Mouse (Mus musculus) heart, embryonic 15.5 days (tissue): ENCODE results near the gene Gm29797. TPM values are rescaled to one million over a fixed set of nuclear protein-coding genes. Genes with fewer than 3 reads are reported as not detected.
A peak's percentile ranks its signal among the peaks of the same experiment; 100 is the strongest.

Source experiments
- ATAC-seq: fragments of 200-750 bp; cut with Nextera tagmentation; replicated peaks from 2 replicates; pipeline ENCODE4 v1.8.0; 2017; ENCODE audit warnings: low read depth, moderate TSS enrichment; ENCODE audit not compliant: insufficient number of reproducible peaks, insufficient read depth, low FRiP score
- H3K27ac ChIP-seq: fragments of 300-500 bp; sonication (generic); 2 replicates; pipeline ENCODE4 v1.5.1; 2015; ENCODE audit warnings: mild to moderate bottlenecking, inconsistent platforms
- H3K27me3 ChIP-seq: fragments of 300-500 bp; sonication (generic); 2 replicates; pipeline ENCODE4 v1.6.1; 2015; ENCODE audit warnings: inconsistent platforms
- H3K36me3 ChIP-seq: fragments of 300-500 bp; sonication (generic); 2 replicates; pipeline ENCODE4 v1.6.1; 2015; ENCODE audit warnings: mild to moderate bottlenecking, inconsistent platforms
- H3K4me1 ChIP-seq: fragments of 300-500 bp; sonication (generic); replicated peaks from 2 replicates; pipeline ENCODE4 v1.6.1; 2015; ENCODE audit warnings: inconsistent platforms
- H3K4me2 ChIP-seq: fragments of 300-500 bp; sonication (generic); 2 replicates; pipeline ENCODE4 v1.6.1; 2015; ENCODE audit warnings: inconsistent platforms, mild to moderate bottlenecking, moderate library complexity
- H3K4me3 ChIP-seq: fragments of 300-500 bp; sonication (generic); 2 replicates; pipeline ENCODE4 v1.5.1; 2015; ENCODE audit warnings: mild to moderate bottlenecking, inconsistent platforms
- H3K9ac ChIP-seq: fragments of 300-500 bp; sonication (generic); 2 replicates; pipeline ENCODE4 v1.6.1; 2015; ENCODE audit warnings: mild to moderate bottlenecking, inconsistent platforms
- H3K9me3 ChIP-seq: fragments of 300-500 bp; sonication (generic); replicated peaks from 2 replicates; pipeline ENCODE4 v1.6.1; 2016; ENCODE audit warnings: inconsistent platforms
- WGBS: fragments of 180-500 bp; shearing (Covaris S2); methylation state at CpG from one replicate; pipeline ENCODE4 v1.1.7; 2015; ENCODE audit warnings: mixed read lengths; 5-methylcytosine and 5-hydroxymethylcytosine counted together
- polyA plus RNA-seq: library from polyadenylated mRNA; unstranded; fragments of >200 nt; fragmentation: Nextera tagmentation; extraction: Ambion mirVana; gene quantifications from 2 replicates; pipeline ENCODE4 v1.2.1, GENCODE M21; 2015

Gene Gm29797
- polyA plus RNA-seq, 1 experiment from 2014 or later, result not detected

- no peak overlapping the region for H3K4me3 ChIP-seq
- peaks cover 41% of the 10 kb centered on the region for H3K36me3 ChIP-seq
- no peak overlapping the region for H3K4me2 ChIP-seq
- 47% methylated on average over 2 of the region's 2 CpGs for WGBS
- H3K27me3 ChIP-seq, result no peaks in the 10 kb centered on the region
- peaks cover 12% of the 10 kb centered on the region for H3K4me1 ChIP-seq
- no peak overlapping the region for H3K27ac ChIP-seq
- H3K9ac ChIP-seq, result no peak overlapping the region
- H3K9me3 ChIP-seq, result no peaks in the 10 kb centered on the region
- no peak for ATAC-seq
Observed at GRCm38 (mm10) chr2:181657441-181657840, 607 bp downstream of the Gm29797 start.

- H3K27ac ChIP-seq, result no peak overlapping the region
- ATAC-seq, result no peak
- WGBS, result 79% methylated on average over 7 of the region's 7 CpGs
Observed at GRCm38 (mm10) chr2:181658528-181658927, 1.7 kb downstream of the Gm29797 start.

GRCm38 (mm10) chr2:181658930-181659555 is 2.2 kb downstream of the Gm29797 start:
- ATAC-seq, result peak; percentile 28; the same call in 1 of the 2 replicates
- WGBS, result 36% methylated on average over 17 of the region's 17 CpGs

More at GRCm38 (mm10) chr2:181658528-181658927, 1.7 kb downstream of the Gm29797 start:
- Histone ChIP-seq H3K4me1 (peaks cover 12% of the 10 kb centered on the region), H3K4me3 (no peak overlapping the region), H3K9me3 (no peaks in the 10 kb centered on the region), H3K27me3 (no peaks in the 10 kb centered on the region), H3K9ac (no peak overlapping the region), H3K4me2 (no peak overlapping the region), H3K36me3 (peaks cover 31% of the 10 kb centered on the region)

GRCm38 (mm10) chr2:181659609-181660055 is 2.8 kb downstream of the Gm29797 start:
- peak; percentile 76 for ATAC-seq

More at GRCm38 (mm10) chr2:181658930-181659555, 2.2 kb downstream of the Gm29797 start:
- H3K27ac ChIP-seq, result peak overlapping the region; percentile 56
- H3K4me3 ChIP-seq, result no peak overlapping the region
- peaks cover 7% of the 10 kb centered on the region for H3K4me1 ChIP-seq
- H3K36me3 ChIP-seq, result peaks cover 28% of the 10 kb centered on the region
- no peaks in the 10 kb centered on the region for H3K27me3 ChIP-seq
- H3K9ac ChIP-seq, result no peak overlapping the region
- peak overlapping the region; percentile 24; the same call in 1 of the 2 replicates for H3K4me2 ChIP-seq
- no peaks in the 10 kb centered on the region for H3K9me3 ChIP-seq

DNA sequence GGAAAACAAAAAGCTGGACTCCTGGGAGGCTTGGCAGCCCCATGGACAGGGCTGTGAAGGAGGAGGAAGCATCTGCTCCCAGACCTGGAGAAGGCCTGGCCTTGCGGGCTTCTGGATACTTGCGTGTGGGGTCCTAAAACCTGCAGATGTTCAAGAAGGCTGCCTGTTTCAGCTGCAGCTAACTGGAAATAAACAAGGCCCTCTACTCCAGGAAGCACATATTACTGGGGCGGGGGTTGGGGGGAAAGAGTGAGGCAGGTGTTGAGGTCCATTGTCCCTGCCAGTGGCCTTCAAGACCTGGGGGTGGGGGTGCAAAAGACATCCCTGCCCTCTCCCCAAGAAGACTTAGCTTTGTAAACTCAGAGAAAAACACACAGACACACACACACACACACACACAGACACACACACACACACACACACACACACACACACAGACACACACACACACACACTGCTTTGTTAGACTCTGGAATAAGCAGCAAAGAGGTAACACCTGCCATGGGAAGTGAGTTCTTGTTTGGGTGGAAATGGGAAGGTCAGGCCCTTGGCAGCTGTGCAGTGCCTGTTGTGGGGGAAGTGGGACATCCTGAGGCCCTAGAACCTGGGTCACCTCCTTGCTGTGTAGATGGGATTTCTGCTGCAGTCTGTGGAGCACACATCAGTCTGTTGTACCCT is 5.9 kb downstream of the Gm29797 start:
- Histone ChIP-seq H3K27me3 (peaks cover 7% of the 10 kb centered on the region; the same call in 1 of the 2 replicates), H3K4me2 (no peak overlapping the region), H3K36me3 (no peaks in the 10 kb centered on the region), H3K9ac (no peak overlapping the region), H3K9me3 (no peaks in the 10 kb centered on the region), H3K4me1 (peaks cover 7% of the 10 kb centered on the region), H3K27ac (peak overlapping the region; percentile 72), H3K4me3 (no peak overlapping the region)
- peak; percentile 24 for ATAC-seq
- 79% methylated on average over 3 of the region's 3 CpGs for WGBS

More at GRCm38 (mm10) chr2:181659609-181660055, 2.8 kb downstream of the Gm29797 start:
- no peaks in the 10 kb centered on the region for H3K27me3 ChIP-seq
- H3K4me1 ChIP-seq, result peaks cover 7% of the 10 kb centered on the region
- H3K9ac ChIP-seq, result no peak overlapping the region
- peaks cover 24% of the 10 kb centered on the region for H3K36me3 ChIP-seq
- WGBS, result 5% methylated on average over 9 of the region's 9 CpGs
- H3K4me2 ChIP-seq, result peak overlapping the region; percentile 24
- H3K27ac ChIP-seq, result peak overlapping the region; percentile 56
- no peaks in the 10 kb centered on the region for H3K9me3 ChIP-seq
- no peak overlapping the region for H3K4me3 ChIP-seq

DNA sequence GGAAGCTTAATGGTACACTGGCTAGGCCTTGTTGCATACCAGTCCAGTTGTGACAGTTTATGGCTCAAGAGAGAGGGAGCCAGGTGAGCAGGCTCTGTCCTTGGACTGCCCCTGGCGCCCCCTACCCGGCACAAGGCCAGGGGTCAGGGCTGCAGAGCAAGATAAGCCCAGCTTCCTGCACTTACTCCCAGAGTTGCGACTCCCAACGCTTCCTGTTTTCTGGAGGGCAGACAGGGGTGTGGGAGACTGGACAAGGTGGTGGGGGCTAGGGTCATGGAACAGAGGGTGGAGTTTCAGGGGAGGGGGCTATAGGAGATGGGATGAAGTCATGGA is 6.4 kb downstream of the Gm29797 start:
- Histone ChIP-seq H3K9me3 (no peaks in the 10 kb centered on the region), H3K4me2 (no peak overlapping the region), H3K4me1 (peaks cover 7% of the 10 kb centered on the region), H3K9ac (no peak overlapping the region), H3K27me3 (peaks cover 10% of the 10 kb centered on the region), H3K4me3 (no peak overlapping the region), H3K27ac (peak overlapping the region; percentile 72), H3K36me3 (no peaks in the 10 kb centered on the region)
- WGBS, result 16% methylated on average over 4 of the region's 4 CpGs
- peak; percentile 65 for ATAC-seq

DNA sequence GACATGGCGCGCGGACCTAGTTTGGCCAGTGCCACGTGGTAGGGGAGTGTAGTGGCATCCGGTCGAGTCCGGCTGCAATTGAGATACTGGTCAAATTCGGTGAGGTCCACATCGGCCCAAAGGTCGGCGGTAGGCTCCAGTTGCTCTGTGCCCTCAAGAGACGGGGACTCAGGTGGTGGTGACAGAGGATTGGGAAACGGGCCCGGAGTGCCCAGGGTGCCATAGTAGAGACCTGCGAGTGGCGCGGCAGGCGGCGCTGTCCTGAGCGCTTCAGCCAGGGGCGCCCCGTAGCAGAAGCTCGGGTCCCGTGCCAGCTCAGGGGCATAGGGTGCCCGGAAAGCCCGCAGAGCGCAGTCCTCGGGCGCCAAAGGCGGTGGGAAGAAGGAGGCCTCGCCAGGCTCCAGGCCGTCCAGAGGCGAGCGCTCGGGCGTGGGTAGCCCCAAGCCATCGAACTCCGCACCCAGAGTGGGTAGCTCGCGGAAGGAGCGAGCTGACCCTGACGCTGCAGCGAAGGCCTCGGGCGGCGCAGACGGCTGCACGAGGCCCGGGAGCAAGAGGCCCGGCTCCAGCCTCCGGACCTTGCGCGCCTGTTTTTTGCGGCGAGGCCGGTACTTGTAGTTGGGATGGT is 13.6 kb downstream of the Gm29797 start:
- Histone ChIP-seq H3K4me3 (peak overlapping the region; percentile 56), H3K36me3 (no peaks in the 10 kb centered on the region), H3K9ac (peak overlapping the region; percentile 53), H3K4me2 (peak overlapping the region; percentile 78), H3K27ac (peak overlapping the region; percentile 68), H3K9me3 (no peaks in the 10 kb centered on the region), H3K4me1 (peaks cover 23% of the 10 kb centered on the region), H3K27me3 (peaks cover 70% of the 10 kb centered on the region)
- ATAC-seq, result 0 out of 2 replicates have a peak, but pooled peaks have one; percentile 9
- 3% methylated on average over 56 of the region's 56 CpGs for WGBS

GRCm38 (mm10) chr2:181670913-181671311 is 14.1 kb downstream of the Gm29797 start:
- no peaks in the 10 kb centered on the region for H3K36me3 ChIP-seq
- peaks cover 70% of the 10 kb centered on the region for H3K27me3 ChIP-seq
- H3K27ac ChIP-seq, result peak overlapping the region; percentile 68
- H3K9me3 ChIP-seq, result no peaks in the 10 kb centered on the region
- peak overlapping the region; percentile 78 for H3K4me2 ChIP-seq
- peak overlapping the region; percentile 53 for H3K9ac ChIP-seq
- no peak for ATAC-seq
- H3K4me1 ChIP-seq, result peaks cover 27% of the 10 kb centered on the region
- peak overlapping the region; percentile 56 for H3K4me3 ChIP-seq
- under 1% methylated on average over 41 of the region's 41 CpGs for WGBS

- under 1% methylated on average over 43 of the region's 43 CpGs for WGBS
- Histone ChIP-seq H3K36me3 (no peaks in the 10 kb centered on the region), H3K4me1 (peaks cover 27% of the 10 kb centered on the region), H3K27ac (peak within 1 kb of the TSS; percentile 68), H3K9me3 (no peaks in the 10 kb centered on the region), H3K27me3 (peaks cover 70% of the 10 kb centered on the region), H3K4me3 (peak within 1 kb of the TSS; percentile 56), H3K4me2 (peak within 1 kb of the TSS; percentile 78), H3K9ac (peak within 1 kb of the TSS; percentile 53)
- ATAC-seq, result peak; percentile 51; the same call in 1 of the 2 replicates
Observed at GRCm38 (mm10) chr2:181671326-181671725, 14.5 kb downstream of the Gm29797 start, which contains the start of gene Sox18. Gene Sox18, minus strand, starts transcription at chr2:181671640.

GRCm38 (mm10) chr2:181671984-181672383 is 15.2 kb downstream of the Gm29797 start:
- ATAC-seq, result no peak
- 25% methylated on average over 7 of the region's 7 CpGs for WGBS
- H3K9ac ChIP-seq, result no peak overlapping the region

GRCm38 (mm10) chr2:181673501-181673900 is 16.7 kb downstream of the Gm29797 start:
- no peak overlapping the region for H3K4me3 ChIP-seq
- ATAC-seq, result no peak
- peak overlapping the region; percentile 53 for H3K27ac ChIP-seq
- H3K9ac ChIP-seq, result no peak overlapping the region
- WGBS, result 52% methylated on average over 1 of the region's 1 CpGs
- no peaks in the 10 kb centered on the region for H3K9me3 ChIP-seq
- no peak overlapping the region for H3K4me2 ChIP-seq
- peaks cover 58% of the 10 kb centered on the region for H3K27me3 ChIP-seq
- no peaks in the 10 kb centered on the region for H3K36me3 ChIP-seq
- peaks cover 27% of the 10 kb centered on the region for H3K4me1 ChIP-seq

More at GRCm38 (mm10) chr2:181671984-181672383, 15.2 kb downstream of the Gm29797 start:
- Histone ChIP-seq H3K9me3 (no peaks in the 10 kb centered on the region), H3K36me3 (no peaks in the 10 kb centered on the region), H3K4me2 (peak overlapping the region; percentile 78; the same call in 1 of the 2 replicates), H3K27me3 (peaks cover 69% of the 10 kb centered on the region), H3K27ac (peak overlapping the region; percentile 68), H3K4me1 (peaks cover 27% of the 10 kb centered on the region), H3K4me3 (peak overlapping the region; percentile 56)
